Mouse (Mus musculus): ENCODE results near the gene Cldn34c4.
A peak's percentile ranks its signal among the peaks of the same experiment; 100 is the strongest.

Gene Cldn34c4

DNA sequence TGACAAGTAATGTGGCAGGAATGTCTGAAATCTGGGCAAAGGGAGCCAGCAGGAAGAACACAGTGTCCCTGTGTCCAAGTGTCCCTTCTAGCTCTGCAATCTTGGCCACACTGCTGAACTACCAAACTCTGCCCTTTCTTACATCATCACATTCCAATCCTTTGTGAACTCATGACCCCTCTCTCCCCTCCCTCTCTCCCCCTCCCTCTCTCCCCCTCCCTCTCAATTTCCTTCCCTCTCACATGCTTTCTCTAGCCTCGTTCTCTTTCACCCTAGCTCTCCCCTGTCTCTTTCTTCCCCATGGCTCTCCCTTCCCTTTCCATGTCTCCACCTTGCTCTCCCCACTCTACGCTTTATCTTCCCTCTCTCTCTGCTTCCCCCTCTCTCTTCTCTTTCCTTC, at the start of gene Cldn34c4:
Gene Cldn34c4, minus strand, starts transcription at position 101 of the 400 bp plus-strand sequence.
- no peak for DNase-seq (ENCODE audit: low spot score in 2 of 2)

DNA sequence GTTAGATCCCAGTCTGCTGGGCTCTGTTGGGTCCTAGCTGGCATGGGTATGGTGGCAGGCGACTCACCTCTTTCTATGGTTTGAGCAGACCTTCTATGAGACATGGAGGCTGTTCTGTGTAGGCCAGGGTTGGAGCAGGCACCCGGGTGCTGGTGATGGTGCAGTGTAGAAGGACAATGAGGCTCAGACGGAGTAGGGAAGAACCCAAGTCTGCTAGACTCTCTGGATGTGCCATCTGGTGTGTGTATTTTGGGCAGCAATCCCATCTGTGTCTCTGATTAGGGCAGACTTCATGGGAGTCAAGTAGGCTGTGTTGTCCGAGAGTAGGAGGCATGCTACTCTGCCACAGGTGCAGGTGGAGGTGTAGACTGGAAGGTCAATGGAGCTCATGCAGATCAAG, 10.7 kb upstream of the Cldn34c4 start:
- DNase-seq (ENCODE audit: low spot score in 2 of 2), result peak in 1 of 2 experiments; percentile 22

All from frontal cortex, postnatal 36 days (tissue).